Mouse (Mus musculus) activated CD4-positive, CD25-positive, alpha-beta regulatory T cell (primary cell): ENCODE measurements around the gene Bcl3. TPM values are rescaled to one million over a fixed set of nuclear protein-coding genes. Genes with fewer than 3 reads are reported as not detected.

Experiments used
- polyA plus RNA-seq, 2 experiments: library from polyadenylated mRNA; unstranded; fragments of 100-300 nt; shearing (Covaris generic); gene quantifications; one replicate each; pipeline ENCODE4 v1.2.1; 2017

The Bcl3 gene
- 100 to 1,000 TPM; 131 to 135 TPM for polyA plus RNA-seq

DNA sequence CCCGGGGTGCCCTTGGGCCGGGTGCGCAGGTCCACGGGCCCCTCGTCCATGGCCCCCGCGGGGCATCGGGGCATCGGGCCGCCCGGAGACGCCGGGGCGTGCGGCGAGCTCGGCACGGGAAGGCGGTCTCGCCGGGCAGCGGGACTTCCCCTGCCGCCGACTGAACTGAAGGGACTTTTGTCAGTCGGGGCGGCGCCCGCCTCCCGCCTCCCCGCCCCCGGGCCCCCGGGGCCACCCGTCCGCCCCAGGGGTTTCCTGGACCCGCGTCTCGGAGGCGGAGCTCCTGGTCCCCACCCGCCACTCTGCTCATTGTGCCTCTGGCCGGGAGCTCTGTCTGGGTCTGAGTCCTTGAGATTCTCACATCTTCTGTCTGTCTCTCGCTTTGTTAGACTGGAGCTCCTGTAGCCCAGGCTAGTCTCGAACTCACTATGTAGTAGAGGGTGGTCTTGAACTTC lies at the start of gene Bcl3:
TSS of gene Bcl3 (minus strand) at position 167 of the 455 bp plus-strand sequence.

DNA sequence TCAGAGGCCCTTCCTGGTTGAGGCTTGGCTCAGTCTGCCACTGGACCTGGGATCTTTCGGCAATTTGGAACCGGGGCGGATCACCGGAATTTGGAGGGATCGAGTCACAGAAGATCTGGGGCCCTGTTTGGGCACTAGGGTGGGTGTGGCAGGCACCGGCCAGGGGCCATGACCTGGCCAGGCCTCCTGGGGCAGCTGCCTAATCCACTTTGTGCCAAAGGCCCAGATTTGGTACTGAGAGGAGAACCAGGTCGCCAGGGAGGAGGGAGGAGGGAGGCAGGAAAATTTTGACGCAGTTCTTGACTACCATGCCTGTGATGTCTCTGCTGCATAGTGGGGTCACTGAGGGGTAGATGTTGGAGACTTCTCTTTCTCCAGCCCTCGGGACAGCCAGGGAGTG lies 38.6 kb upstream of the Bcl3 start, which contains the start of gene Ceacam16:
TSS of gene Ceacam16 (minus strand) at position 101 of the 400 bp plus-strand sequence.

GRCm38 (mm10) chr7:19851858-19852570 lies 29.4 kb upstream of the Bcl3 start, which contains the start of gene Gm19345:
Gm19345 (plus strand) TSS chr7:19852003.

GRCm38 (mm10) chr7:19796697-19797588 lies 25.6 kb downstream of the Bcl3 start, which contains the start of gene Cblc:
Cblc (minus strand) TSS chr7:19796809.

DNA sequence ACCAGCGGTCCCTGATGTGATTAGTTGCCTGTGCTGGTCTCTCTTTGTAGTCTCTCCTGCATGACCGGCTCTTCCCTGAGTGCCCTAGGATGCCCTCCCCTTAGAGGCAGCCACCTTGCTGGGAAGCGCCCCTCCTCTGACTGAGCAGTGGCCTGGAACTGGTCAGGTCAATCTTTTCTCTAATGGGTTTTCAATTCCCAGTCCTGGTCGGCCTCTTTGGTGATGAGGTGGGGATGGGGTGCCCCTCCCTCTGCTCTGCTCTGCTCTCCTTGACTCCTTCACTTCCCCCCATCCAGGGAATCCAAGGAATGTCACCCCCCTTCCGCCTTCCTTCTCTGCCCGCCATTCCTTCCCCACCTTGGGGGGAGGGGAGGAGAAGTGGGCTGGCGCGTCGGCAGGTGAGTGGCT lies 51.6 kb downstream of the Bcl3 start, which contains the start of gene Bcam:
TSS of gene Bcam (minus strand) at position 33 of the 408 bp plus-strand sequence.

Other genes with a start within 250 kb of the Bcl3 start
- 1 to 10 TPM; 1.1 to 2.9 TPM for gene Zfp296, start 245.5 kb downstream of the Bcl3 start, polyA plus RNA-seq
- 100 to 1,000 TPM; 115 to 131 TPM for gene Gemin7, start 245.2 kb downstream of the Bcl3 start, polyA plus RNA-seq
- 10 to 100 TPM; 49.2 to 49.9 TPM for gene Clasrp, start 218.3 kb downstream of the Bcl3 start, polyA plus RNA-seq
- gene Relb, start 193.3 kb downstream of the Bcl3 start, polyA plus RNA-seq: 10 to 100 TPM; 76.1 to 91.6 TPM
- gene Clptm1, start 157.7 kb downstream of the Bcl3 start, polyA plus RNA-seq: 100 to 1,000 TPM; 114 to 162 TPM
- gene Apoc2, start 144.8 kb downstream of the Bcl3 start, polyA plus RNA-seq: under 1 TPM in 1 of 2 experiments, not detected in 1; 0.38 TPM
- gene Gm44805, start 141.3 kb downstream of the Bcl3 start, polyA plus RNA-seq: not detected
- under 1 TPM in 1 of 2 experiments, not detected in 1; 0.53 TPM for gene Apoc4, start 141.3 kb downstream of the Bcl3 start, polyA plus RNA-seq
- gene Apoc1, start 130.1 kb downstream of the Bcl3 start, polyA plus RNA-seq: 1 to 10 TPM in 1 of 2 experiments, under 1 TPM in 1; 0.67 to 3.8 TPM
- gene Apoe, start 123.6 kb downstream of the Bcl3 start, polyA plus RNA-seq: 10 to 100 TPM; 30.0 to 92.3 TPM
- gene Tomm40, start 107.3 kb downstream of the Bcl3 start, polyA plus RNA-seq: 100 to 1,000 TPM in 1 of 2 experiments, 10 to 100 TPM in 1; 61.9 to 105 TPM
- 1 to 10 TPM in 1 of 2 experiments, under 1 TPM in 1; 0.47 to 1.9 TPM for gene Nectin2, start 72.3 kb downstream of the Bcl3 start, polyA plus RNA-seq
- gene Bcam, start 51.8 kb downstream of the Bcl3 start, polyA plus RNA-seq: 1 to 10 TPM; 5.2 to 5.4 TPM
- 1 to 10 TPM in 1 of 2 experiments, not detected in 1; 1.4 TPM for gene Cblc, start 26.0 kb downstream of the Bcl3 start, polyA plus RNA-seq
- under 1 TPM; 0.20 to 0.81 TPM for gene Gm19345, start 29.2 kb upstream of the Bcl3 start, polyA plus RNA-seq
- gene Ceacam16, start 38.5 kb upstream of the Bcl3 start, polyA plus RNA-seq: 1 to 10 TPM in 1 of 2 experiments, under 1 TPM in 1; 0.48 to 1.1 TPM
- not detected for gene Ceacam19, start 65.2 kb upstream of the Bcl3 start, polyA plus RNA-seq
- 10 to 100 TPM; 31.2 to 36.7 TPM for gene Pvr, start 98.4 kb upstream of the Bcl3 start, polyA plus RNA-seq
- gene Igsf23, start 128.0 kb upstream of the Bcl3 start, polyA plus RNA-seq: 10 to 100 TPM; 33.0 to 37.6 TPM
- not detected for gene Ceacam20, start 142.6 kb upstream of the Bcl3 start, polyA plus RNA-seq
- gene Nlrp9b, start 168.7 kb upstream of the Bcl3 start, polyA plus RNA-seq: under 1 TPM in 1 of 2 experiments, not detected in 1; 0.44 TPM